Mouse (Mus musculus) heart, adult 2 months (tissue): ENCODE data around the gene Kcp. TPM values are rescaled to one million over a fixed set of nuclear protein-coding genes. Genes with fewer than 3 reads are reported as not detected.

Source experiments
- DNase-seq, 2 experiments: peaks; one replicate each; pipeline ENCODE4 v3.0.0; 2021
- H3K27ac ChIP-seq: fragments of 200-600 bp; 2 replicates; pipeline ENCODE4 v1.8.1; 2022
- H3K27me3 ChIP-seq: fragments of 200-500 bp; 2 replicates; pipeline ENCODE4 v1.6.1; 2012; ENCODE audit warnings: mild to moderate bottlenecking, low read length, inconsistent platforms, mixed read lengths; ENCODE audit not compliant: control insufficient read depth, insufficient read depth
- H3K36me3 ChIP-seq: fragments of 200-500 bp; 2 replicates; pipeline ENCODE4 v1.6.1; 2012; ENCODE audit warnings: low read length, inconsistent platforms; ENCODE audit not compliant: control insufficient read depth, insufficient read depth
- H3K4me1 ChIP-seq: fragments of 200-500 bp; 2 replicates; pipeline ENCODE4 v1.6.1; 2011; ENCODE audit warnings: low read length; ENCODE audit not compliant: control insufficient read depth, insufficient read depth
- H3K4me3 ChIP-seq: fragments of 200-600 bp; 2 replicates; pipeline ENCODE4 v1.8.1; 2022
- H3K79me2 ChIP-seq: fragments of 200-500 bp; replicated peaks from 2 replicates; pipeline ENCODE4 v1.6.1; 2012; ENCODE audit warnings: mild to moderate bottlenecking, inconsistent platforms, low read length, moderate library complexity, mixed read lengths; ENCODE audit not compliant: control insufficient read depth, insufficient read depth
- H3K9ac ChIP-seq: fragments of 200-500 bp; 2 replicates; pipeline ENCODE4 v1.6.1; 2012; ENCODE audit warnings: low read depth, mild to moderate bottlenecking, control low read depth, inconsistent platforms, low read length, mixed read lengths
- CTCF ChIP-seq: fragments of 200-600 bp; IDR thresholded peaks from 2 replicates; pipeline ENCODE4 v1.8.1; 2022; ENCODE audit warnings: antibody characterized with exemption, mild to moderate bottlenecking, moderate library complexity
- EP300 ChIP-seq: fragments of 200-500 bp; IDR thresholded peaks from 2 replicates; pipeline ENCODE4 v1.6.1; 2011; ENCODE audit warnings: low read depth, low read length, control low read depth; ENCODE audit not compliant: insufficient read depth
- POLR2A ChIP-seq: fragments of 200-500 bp; IDR thresholded peaks from 2 replicates; pipeline ENCODE4 v1.6.1; 2011; ENCODE audit warnings: mild to moderate bottlenecking, low read depth, low read length, control low read depth; ENCODE audit not compliant: insufficient read depth
- WGBS: fragments of 180-500 bp; shearing (Covaris S2); methylation state at CpG from one replicate; pipeline ENCODE4 v1.1.7; 2018; 5-methylcytosine and 5-hydroxymethylcytosine counted together
- intact Hi-C: fragments of 180-260 bp; cut with DNase I; formaldehyde crosslinking; loops from one replicate; pipeline ENCODE4 v1.15.1; 2025
- polyA plus RNA-seq: library from polyadenylated mRNA; depleted of rRNA; stranded (reverse); fragments of >200 nt; gene quantifications from 2 replicates; pipeline ENCODE4 v1.2.3, GENCODE M21; 2012
- total RNA-seq, 2 experiments: library from RNA; stranded (reverse); gene quantifications; 2 replicates each; pipeline ENCODE4 v1.2.3; 2021

The Kcp gene
- total and polyA plus RNA-seq, 3 experiments = 2.3 to 8.5 (median 3.0) TPM

DNA sequence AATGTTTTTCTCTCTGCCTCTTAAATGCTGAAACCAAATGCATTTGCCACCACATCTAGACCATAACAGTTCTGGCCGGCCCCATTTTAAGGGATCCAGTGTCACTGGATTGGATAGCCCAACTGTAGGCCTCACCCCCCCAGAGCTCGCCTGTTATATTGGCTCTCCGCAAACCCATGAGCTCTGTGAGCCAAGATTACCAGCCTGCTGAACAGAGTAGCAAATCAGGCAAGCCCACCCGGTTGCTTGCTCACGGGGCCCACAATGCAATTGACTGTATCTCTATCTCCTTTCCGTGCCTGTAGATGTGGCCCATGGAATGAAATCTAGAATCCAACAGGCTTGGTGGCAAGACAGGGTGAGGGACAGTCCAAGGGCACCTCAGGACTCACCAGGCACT is 6.9 kb downstream of the Kcp start:
- intact Hi-C loops = no loop called here
- H3K4me1 ChIP-seq = no peaks in the 10 kb centered on the region
- 94% methylated on average over 6 of the region's 6 CpGs for WGBS
- H3K9ac ChIP-seq = no peak overlapping the region
- H3K79me2 ChIP-seq = no peaks in the 10 kb centered on the region
- no peak overlapping the region for H3K4me3 ChIP-seq
- H3K27ac ChIP-seq = no peak overlapping the region
- no peak for DNase-seq
- H3K27me3 ChIP-seq = peaks cover 1% of the 10 kb centered on the region; the same call in 1 of the 2 replicates
- H3K36me3 ChIP-seq = no peaks in the 10 kb centered on the region
- TF ChIP-seq CTCF (no peak), POLR2A (no peak), EP300 (no peak)

DNA sequence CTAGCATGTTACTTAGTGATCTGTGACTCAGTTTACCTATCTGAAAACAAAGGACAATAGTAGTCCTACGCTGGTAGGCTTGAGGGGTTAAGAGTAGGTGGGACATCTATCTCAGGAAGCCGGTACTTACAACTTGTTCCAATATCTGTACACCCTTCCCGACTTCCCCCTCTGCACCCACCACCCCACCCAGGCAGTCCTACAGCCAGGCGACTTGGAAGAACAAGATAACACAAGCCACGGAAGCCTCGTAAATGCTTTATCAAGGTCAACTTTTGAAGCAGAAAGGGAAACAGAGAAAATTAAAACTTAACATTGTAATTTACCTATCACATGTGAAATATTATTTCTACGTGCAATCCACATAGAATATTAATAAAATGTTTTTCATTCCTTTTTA is 7.6 kb downstream of the Kcp start:
- 83% methylated on average over 7 of the region's 7 CpGs for WGBS
- no peak for TF ChIP-seq EP300
- Histone ChIP-seq H3K27ac (no peak overlapping the region), H3K4me3 (no peak overlapping the region), H3K79me2 (no peaks in the 10 kb centered on the region), H3K4me1 (no peaks in the 10 kb centered on the region), H3K27me3 (peaks cover 1% of the 10 kb centered on the region; the same call in 1 of the 2 replicates), H3K36me3 (no peaks in the 10 kb centered on the region), H3K9ac (no peak overlapping the region)
- DNase-seq = no peak
- intact Hi-C loops = no loop called here

DNA sequence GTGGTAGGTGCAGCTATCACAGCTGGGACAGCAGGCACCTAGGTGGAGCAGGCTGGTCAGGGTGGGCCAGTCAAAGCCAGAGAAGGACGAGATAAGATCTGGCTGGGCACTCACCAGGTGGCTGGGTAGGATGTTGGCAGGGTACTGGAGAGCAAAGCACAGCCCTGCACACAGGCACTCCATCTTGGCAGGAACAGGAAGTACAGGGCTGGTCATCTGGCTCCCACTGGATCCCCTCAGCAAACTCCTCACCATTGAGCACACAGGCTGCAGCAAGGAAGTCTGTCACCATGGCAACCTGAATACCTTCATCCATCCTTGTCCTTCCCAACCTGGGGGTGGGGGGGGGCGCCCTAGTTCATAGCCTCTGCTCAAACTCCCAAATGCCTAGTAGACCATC is 10.0 kb downstream of the Kcp start:
- Histone ChIP-seq H3K4me1 (no peaks in the 10 kb centered on the region), H3K27ac (no peak overlapping the region), H3K27me3 (peaks cover 1% of the 10 kb centered on the region; the same call in 1 of the 2 replicates), H3K4me3 (no peak overlapping the region), H3K9ac (no peak overlapping the region), H3K36me3 (no peaks in the 10 kb centered on the region), H3K79me2 (no peaks in the 10 kb centered on the region)
- TF ChIP-seq EP300 (no peak), CTCF (no peak), POLR2A (no peak)
- intact Hi-C loops = no loop called here
- WGBS = 48% methylated on average over 2 of the region's 2 CpGs
- DNase-seq = no peak

DNA sequence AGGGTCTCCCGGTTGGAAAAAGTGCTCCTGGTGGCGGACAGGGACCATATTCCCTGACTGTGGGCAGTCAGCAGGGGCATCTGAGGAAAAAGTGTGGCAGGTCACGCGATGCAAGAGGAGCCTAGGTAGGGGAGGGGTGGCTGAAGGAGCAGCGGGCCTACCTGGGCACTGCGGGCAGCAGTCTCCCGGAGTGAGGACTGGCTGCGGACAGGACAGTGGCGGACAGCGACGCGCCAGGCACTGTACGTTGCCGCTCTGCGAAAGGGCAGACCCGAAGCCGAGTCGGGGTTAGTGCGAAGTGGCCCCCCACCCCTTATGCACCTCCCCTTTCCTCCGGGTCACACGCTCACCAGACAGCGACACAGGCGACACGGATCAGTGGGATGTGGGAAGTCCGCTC is 11.5 kb downstream of the Kcp start:
- 39% methylated on average over 25 of the region's 25 CpGs for WGBS
- H3K27me3 ChIP-seq = peaks cover 1% of the 10 kb centered on the region; the same call in 1 of the 2 replicates
- H3K9ac ChIP-seq = no peak overlapping the region
- H3K36me3 ChIP-seq = no peaks in the 10 kb centered on the region
- H3K4me3 ChIP-seq = no peak overlapping the region
- no peaks in the 10 kb centered on the region for H3K4me1 ChIP-seq
- no peaks in the 10 kb centered on the region for H3K79me2 ChIP-seq
- intact Hi-C loops = no loop called here
- TF ChIP-seq POLR2A = no peak
- no peak for TF ChIP-seq EP300
- no peak for TF ChIP-seq CTCF
- H3K27ac ChIP-seq = no peak overlapping the region
- no peak for DNase-seq

DNA sequence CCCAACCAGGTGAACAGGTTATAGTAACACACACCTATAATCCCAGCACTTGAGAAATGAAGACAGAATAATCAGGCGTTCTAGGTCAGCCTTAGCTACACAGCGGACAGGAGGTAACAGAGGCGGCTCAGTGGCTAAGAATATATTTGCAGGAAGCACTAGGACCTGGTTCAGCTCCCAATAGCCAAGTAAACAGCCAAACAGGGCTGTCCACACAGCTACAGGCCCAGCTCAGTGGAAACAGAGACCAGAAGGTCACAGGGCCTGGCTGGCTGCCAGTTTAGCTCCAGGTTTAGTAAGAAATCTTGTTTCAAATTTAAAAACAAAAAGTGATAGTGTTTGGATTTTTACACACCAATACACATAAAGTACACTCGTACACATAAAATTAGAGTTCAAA is 13.7 kb downstream of the Kcp start:
- intact Hi-C loops = no loop called here
- H3K9ac ChIP-seq = no peak overlapping the region
- H3K36me3 ChIP-seq = no peaks in the 10 kb centered on the region
- no peaks in the 10 kb centered on the region for H3K4me1 ChIP-seq
- WGBS = 61% methylated on average over 4 of the region's 4 CpGs
- no peak for DNase-seq
- no peaks in the 10 kb centered on the region for H3K79me2 ChIP-seq
- H3K27ac ChIP-seq = no peak overlapping the region
- H3K4me3 ChIP-seq = no peak overlapping the region
- H3K27me3 ChIP-seq = peaks cover 1% of the 10 kb centered on the region; the same call in 1 of the 2 replicates
- TF ChIP-seq EP300 (no peak), POLR2A (no peak), CTCF (no peak)

DNA sequence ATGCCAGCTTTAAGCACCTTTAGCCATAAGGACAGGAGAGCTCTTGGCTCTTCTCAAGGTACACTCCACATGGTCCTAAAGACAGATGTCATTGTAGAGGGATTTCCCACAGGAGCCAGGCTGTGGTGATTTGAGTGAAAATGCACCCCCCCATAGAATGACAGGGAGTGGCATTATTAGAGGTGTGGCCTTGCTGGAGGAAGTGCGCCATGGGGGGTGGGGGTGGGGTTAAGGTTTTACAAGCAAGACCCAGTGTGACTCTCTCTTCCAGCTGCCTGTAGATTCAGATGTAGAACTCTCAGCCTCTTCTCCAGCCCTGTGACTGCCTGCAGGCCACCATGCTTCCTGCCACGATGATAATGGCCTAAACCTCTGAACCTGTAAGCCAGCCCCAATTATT is 21.8 kb downstream of the Kcp start:
- no peak overlapping the region for H3K4me3 ChIP-seq
- no peaks in the 10 kb centered on the region for H3K79me2 ChIP-seq
- DNase-seq = no peak
- no peaks in the 10 kb centered on the region for H3K36me3 ChIP-seq
- no peaks in the 10 kb centered on the region for H3K27me3 ChIP-seq
- intact Hi-C loops = loop anchor here (5.0 kb wide), 1 partner anchor 94 kb away; no protein-coding TSS in a partner anchor
- 0 out of 2 replicates have a peak, but pooled peaks cover 1% of the 10 kb centered on the region for H3K4me1 ChIP-seq
- TF ChIP-seq POLR2A (no peak), CTCF (no peak)
- H3K27ac ChIP-seq = no peak overlapping the region
- 71% methylated on average over 2 of the region's 2 CpGs for WGBS
- H3K9ac ChIP-seq = no peak overlapping the region
